Mouse (Mus musculus): ENCODE data around the gene Abhd12b. TPM values are rescaled to one million over a fixed set of nuclear protein-coding genes. Genes with fewer than 3 reads are reported as not detected.
A peak's percentile ranks its signal among the peaks of the same experiment; 100 is the strongest.

Gene Abhd12b
- polyA plus RNA-seq, 1 experiment from 2014 or later, result 0.12 TPM

DNA sequence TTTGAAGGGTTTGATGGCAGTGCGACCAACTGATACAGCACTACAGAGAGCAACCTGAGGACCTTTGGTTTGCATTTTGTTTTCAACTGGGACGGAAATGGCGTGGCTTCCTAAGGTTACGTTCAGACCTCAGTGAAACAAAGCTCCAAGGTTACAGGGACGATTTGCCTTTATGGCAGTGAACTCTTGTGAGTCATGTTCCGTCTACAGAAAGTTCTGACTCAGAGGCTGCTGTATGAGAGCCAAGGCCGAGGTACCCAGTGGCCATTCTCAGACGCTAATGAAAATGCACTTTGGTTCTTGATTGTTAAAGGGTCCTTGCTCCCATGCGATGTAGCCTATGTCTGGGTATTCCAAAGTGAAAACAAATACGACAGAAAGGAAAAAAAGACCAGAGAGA, 36.8 kb upstream of the Abhd12b start:
- H3K9ac ChIP-seq, result no peak overlapping the region
- H3K27me3 ChIP-seq, result 0 out of 2 replicates have a peak, but pooled peaks cover 9% of the 10 kb centered on the region
- peaks cover 5% of the 10 kb centered on the region for H3K4me1 ChIP-seq (replicated peaks)
- ATAC-seq (ENCODE audit: low FRiP score), result no peak
- no peaks in the 10 kb centered on the region for H3K9me3 ChIP-seq
- no peaks in the 10 kb centered on the region for H3K36me3 ChIP-seq
- H3K4me2 ChIP-seq, result no peak overlapping the region
- no peak overlapping the region for H3K27ac ChIP-seq
- 91% methylated on average over 10 of the region's 10 CpGs for WGBS
- no peak overlapping the region for H3K4me3 ChIP-seq

DNA sequence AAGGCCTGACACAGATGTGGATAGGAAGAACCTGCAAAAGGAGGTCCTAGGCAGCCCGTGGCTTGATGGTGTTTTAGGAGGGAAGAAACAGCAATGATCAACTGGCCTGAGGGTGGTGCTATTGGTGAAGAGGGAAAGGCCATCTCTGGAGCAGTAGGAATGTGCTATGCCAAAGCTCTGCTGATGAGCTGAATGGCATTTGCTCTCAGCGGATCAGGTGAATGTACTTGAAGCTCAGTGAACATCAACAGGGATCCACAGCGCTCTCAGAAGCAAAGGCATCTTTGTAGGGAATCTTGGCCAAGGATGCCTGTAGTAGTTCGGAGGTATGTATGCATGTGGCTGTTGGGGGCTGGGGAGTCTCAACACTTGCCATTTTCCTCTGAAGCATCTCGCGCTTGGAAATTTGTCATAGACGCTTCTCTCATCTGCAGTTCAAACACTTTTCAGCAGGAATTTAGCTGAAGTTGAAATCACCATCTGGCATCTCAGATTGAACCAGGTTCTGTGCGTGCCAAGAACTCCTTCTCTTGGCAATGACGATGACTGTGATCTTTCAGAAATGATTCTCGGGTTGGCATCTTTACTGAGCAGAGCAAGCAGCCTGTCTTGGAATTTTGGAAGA, 35.1 kb upstream of the Abhd12b start:
- no peak for ATAC-seq (ENCODE audit: low FRiP score)

GRCm38 (mm10) chr12:70119552-70119951, 34.4 kb upstream of the Abhd12b start:
- 77% methylated on average over 2 of the region's 2 CpGs for WGBS
- Histone ChIP-seq H3K27ac (no peak overlapping the region), H3K27me3 (0 out of 2 replicates have a peak, but pooled peaks cover 6% of the 10 kb centered on the region), H3K36me3 (no peaks in the 10 kb centered on the region), H3K4me2 (no peak overlapping the region), H3K9me3 (no peaks in the 10 kb centered on the region), H3K4me1 (replicated peaks) (no peaks in the 10 kb centered on the region), H3K4me3 (no peak overlapping the region), H3K9ac (no peak overlapping the region)
- ATAC-seq (ENCODE audit: low FRiP score), result no peak

More for the DNA sequence above, 35.1 kb upstream of the Abhd12b start:
- Histone ChIP-seq H3K4me3 (no peak overlapping the region), H3K4me2 (no peak overlapping the region), H3K9me3 (no peaks in the 10 kb centered on the region), H3K27me3 (0 out of 2 replicates have a peak, but pooled peaks cover 9% of the 10 kb centered on the region), H3K36me3 (no peaks in the 10 kb centered on the region), H3K9ac (no peak overlapping the region), H3K27ac (no peak overlapping the region), H3K4me1 (replicated peaks) (no peaks in the 10 kb centered on the region)
- 92% methylated on average over 10 of the region's 10 CpGs for WGBS

GRCm38 (mm10) chr12:70126626-70127025, 27.3 kb upstream of the Abhd12b start:
- Histone ChIP-seq H3K36me3 (no peaks in the 10 kb centered on the region), H3K4me2 (no peak overlapping the region), H3K9me3 (no peaks in the 10 kb centered on the region), H3K4me3 (no peak overlapping the region), H3K4me1 (replicated peaks) (peaks cover 10% of the 10 kb centered on the region), H3K27ac (no peak overlapping the region), H3K9ac (no peak overlapping the region), H3K27me3 (no peaks in the 10 kb centered on the region)
- ATAC-seq (ENCODE audit: low FRiP score), result no peak
- 93% methylated on average over 4 of the region's 4 CpGs for WGBS

GRCm38 (mm10) chr12:70129105-70129504, 24.8 kb upstream of the Abhd12b start:
- WGBS, result 54% methylated on average over 5 of the region's 5 CpGs

GRCm38 (mm10) chr12:70131042-70131675, 22.8 kb upstream of the Abhd12b start:
- H3K4me3 ChIP-seq, result peak overlapping the region; percentile 23
- H3K4me1 ChIP-seq (replicated peaks), result peaks cover 13% of the 10 kb centered on the region
- H3K27me3 ChIP-seq, result no peaks in the 10 kb centered on the region
- H3K9ac ChIP-seq, result peak overlapping the region; percentile 56
- H3K4me2 ChIP-seq, result peak overlapping the region; percentile 48
- ATAC-seq (ENCODE audit: low FRiP score), result 0 out of 2 replicates have a peak, but pooled peaks have one; percentile 43
- H3K36me3 ChIP-seq, result no peaks in the 10 kb centered on the region
- 36% methylated on average over 20 of the region's 20 CpGs for WGBS
- H3K9me3 ChIP-seq, result no peaks in the 10 kb centered on the region
- peak overlapping the region; percentile 69 for H3K27ac ChIP-seq

More at GRCm38 (mm10) chr12:70129105-70129504, 24.8 kb upstream of the Abhd12b start:
- H3K27me3 ChIP-seq, result no peaks in the 10 kb centered on the region
- no peak overlapping the region for H3K27ac ChIP-seq
- no peaks in the 10 kb centered on the region for H3K9me3 ChIP-seq
- no peak for ATAC-seq (ENCODE audit: low FRiP score)
- H3K4me1 ChIP-seq (replicated peaks), result peaks cover 10% of the 10 kb centered on the region
- H3K4me3 ChIP-seq, result no peak overlapping the region
- H3K9ac ChIP-seq, result no peak overlapping the region
- H3K4me2 ChIP-seq, result no peak overlapping the region
- H3K36me3 ChIP-seq, result no peaks in the 10 kb centered on the region

GRCm38 (mm10) chr12:70134627-70135235, 19.2 kb upstream of the Abhd12b start:
- ATAC-seq (ENCODE audit: low FRiP score), result no peak
- WGBS, result 89% methylated on average over 20 of the region's 20 CpGs

DNA sequence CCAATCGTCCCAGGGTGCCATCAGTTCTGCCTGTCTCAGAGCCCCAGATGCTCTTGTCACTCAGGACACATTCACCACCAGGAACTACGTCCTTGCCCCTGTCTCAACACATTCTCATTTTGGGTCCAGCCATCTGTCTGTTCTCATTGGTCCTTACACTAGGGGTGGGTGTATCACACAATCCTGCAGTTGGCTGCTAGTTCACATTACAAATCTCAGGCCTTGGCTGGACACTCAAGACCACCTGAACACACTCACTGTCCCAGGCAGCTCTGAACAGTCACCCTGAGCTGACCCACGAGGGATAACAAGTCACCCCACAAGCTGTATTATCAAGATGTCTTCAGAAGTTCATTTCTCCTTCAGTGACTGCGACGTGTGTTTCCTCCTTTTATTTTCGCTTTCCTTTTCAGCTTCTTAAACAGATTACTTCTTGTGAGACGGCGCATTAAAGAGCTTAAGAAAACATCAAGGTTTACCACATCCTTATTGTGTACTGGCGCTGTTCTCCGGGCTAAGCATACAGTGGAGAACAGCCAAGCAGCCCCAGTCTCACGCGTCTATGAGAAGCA, 17.7 kb upstream of the Abhd12b start:
- whole genome bisulfite sequencing, result 78% methylated on average over 12 of the region's 12 CpGs
- H3K36me3 ChIP-seq, result no peaks in the 10 kb centered on the region
- no peak overlapping the region for H3K4me2 ChIP-seq
- no peak overlapping the region for H3K27ac ChIP-seq
- H3K9ac ChIP-seq, result no peak overlapping the region
- no peak overlapping the region for H3K4me3 ChIP-seq
- H3K27me3 ChIP-seq, result no peaks in the 10 kb centered on the region
- peaks cover 21% of the 10 kb centered on the region for H3K4me1 ChIP-seq (replicated peaks)
- no peaks in the 10 kb centered on the region for H3K9me3 ChIP-seq
- ATAC-seq (ENCODE audit: low FRiP score), result no peak

More at GRCm38 (mm10) chr12:70134627-70135235, 19.2 kb upstream of the Abhd12b start:
- Histone ChIP-seq H3K27me3 (no peaks in the 10 kb centered on the region), H3K9me3 (no peaks in the 10 kb centered on the region), H3K36me3 (no peaks in the 10 kb centered on the region), H3K9ac (no peak overlapping the region), H3K4me3 (no peak overlapping the region), H3K4me2 (no peak overlapping the region), H3K4me1 (replicated peaks) (peaks cover 27% of the 10 kb centered on the region), H3K27ac (no peak overlapping the region)

DNA sequence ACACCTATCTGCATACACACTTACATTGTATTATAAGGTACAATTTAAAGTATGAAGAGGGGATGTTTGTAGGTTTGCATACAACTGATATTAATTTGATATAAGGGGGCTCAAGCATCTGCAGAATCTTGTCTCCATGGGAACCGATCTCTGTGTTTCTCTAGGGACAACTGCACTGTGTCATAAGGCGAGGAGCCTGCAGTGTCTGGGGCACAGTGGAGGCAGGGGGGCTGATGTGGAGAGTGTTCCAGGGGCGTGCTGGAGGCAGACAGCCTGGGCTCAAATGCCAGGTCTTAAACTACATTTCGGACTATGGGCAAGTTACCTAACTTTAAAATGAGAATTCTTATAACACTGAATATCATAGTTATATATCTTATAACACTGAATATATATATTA, 16.8 kb upstream of the Abhd12b start:
- 64% methylated on average over 4 of the region's 4 CpGs for WGBS
- Histone ChIP-seq H3K36me3 (no peaks in the 10 kb centered on the region), H3K27ac (no peak overlapping the region), H3K4me2 (no peak overlapping the region), H3K9ac (no peak overlapping the region), H3K4me3 (no peak overlapping the region), H3K9me3 (no peaks in the 10 kb centered on the region), H3K4me1 (replicated peaks) (peaks cover 17% of the 10 kb centered on the region), H3K27me3 (no peaks in the 10 kb centered on the region)
- ATAC-seq (ENCODE audit: low FRiP score), result no peak

- no peak overlapping the region for H3K9ac ChIP-seq
- H3K27me3 ChIP-seq, result no peaks in the 10 kb centered on the region
- no peaks in the 10 kb centered on the region for H3K36me3 ChIP-seq
- no peaks in the 10 kb centered on the region for H3K9me3 ChIP-seq
- no peak for ATAC-seq (ENCODE audit: low FRiP score)
- no peak overlapping the region for H3K27ac ChIP-seq
- 81% methylated on average over 9 of the region's 9 CpGs for WGBS
- no peak overlapping the region for H3K4me2 ChIP-seq
- no peak overlapping the region for H3K4me3 ChIP-seq
- peaks cover 17% of the 10 kb centered on the region for H3K4me1 ChIP-seq (replicated peaks)
Measured at GRCm38 (mm10) chr12:70137626-70138025, 16.3 kb upstream of the Abhd12b start.

GRCm38 (mm10) chr12:70139871-70140270, 14.1 kb upstream of the Abhd12b start:
- no peak overlapping the region for H3K4me3 ChIP-seq
- no peak overlapping the region for H3K27ac ChIP-seq
- 69% methylated on average over 4 of the region's 4 CpGs for WGBS
- peaks cover 17% of the 10 kb centered on the region for H3K4me1 ChIP-seq (replicated peaks)
- no peak overlapping the region for H3K4me2 ChIP-seq
- no peaks in the 10 kb centered on the region for H3K36me3 ChIP-seq
- ATAC-seq (ENCODE audit: low FRiP score), result no peak
- no peaks in the 10 kb centered on the region for H3K27me3 ChIP-seq
- H3K9ac ChIP-seq, result no peak overlapping the region
- no peaks in the 10 kb centered on the region for H3K9me3 ChIP-seq

GRCm38 (mm10) chr12:70140542-70140941, 13.4 kb upstream of the Abhd12b start:
- WGBS, result 93% methylated on average over 5 of the region's 5 CpGs
- H3K9ac ChIP-seq, result no peak overlapping the region
- no peaks in the 10 kb centered on the region for H3K36me3 ChIP-seq
- H3K4me2 ChIP-seq, result no peak overlapping the region
- H3K9me3 ChIP-seq, result no peaks in the 10 kb centered on the region
- H3K27me3 ChIP-seq, result no peaks in the 10 kb centered on the region
- peaks cover 17% of the 10 kb centered on the region for H3K4me1 ChIP-seq (replicated peaks)
- H3K27ac ChIP-seq, result no peak overlapping the region
- no peak for ATAC-seq (ENCODE audit: low FRiP score)
- H3K4me3 ChIP-seq, result no peak overlapping the region
